In the genomic region with DNA sequence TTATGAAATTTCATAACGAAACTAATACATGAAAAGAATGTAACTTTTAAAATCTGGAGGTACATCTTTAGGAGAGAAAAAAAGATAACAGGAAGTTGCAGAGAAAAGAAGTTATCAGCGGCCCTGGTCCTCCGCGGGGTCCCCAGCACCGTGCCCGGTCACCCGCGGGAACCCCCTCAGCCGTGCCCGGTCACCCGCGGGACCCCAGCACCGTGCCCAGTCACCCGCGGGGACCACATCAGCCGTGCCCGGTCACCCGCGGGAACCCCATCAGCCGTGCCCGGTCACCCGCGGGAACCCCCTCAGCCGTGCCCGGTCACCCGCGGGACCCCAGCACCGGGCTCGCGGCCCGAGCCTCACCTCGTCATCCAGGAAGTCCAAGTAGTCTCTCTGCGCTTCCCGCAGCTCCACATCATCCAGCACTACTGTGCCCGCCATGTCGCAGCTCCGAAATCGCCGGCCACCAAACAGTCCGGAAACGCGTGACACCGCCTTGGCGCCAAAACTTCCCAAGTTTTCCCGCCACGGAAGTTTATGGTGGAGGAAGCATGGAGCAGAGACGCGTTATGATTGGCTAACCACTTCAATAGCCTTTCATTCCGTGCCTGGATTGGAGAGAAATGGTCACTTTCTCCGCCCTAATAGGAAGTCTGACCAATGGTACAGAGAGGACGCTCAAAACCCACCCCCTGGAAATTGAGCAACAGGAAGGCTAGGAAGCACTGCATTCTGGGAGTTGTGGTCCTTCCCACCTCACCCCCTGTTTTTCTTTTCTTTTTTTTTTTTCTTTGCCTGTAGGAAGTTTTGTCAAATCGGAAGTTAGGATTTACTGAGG, we compare ENCODE assay signal across 8 mouse cellular contexts. TPM values are rescaled to one million over a fixed set of nuclear protein-coding genes. Genes with fewer than 3 reads are reported as not detected.
DNase-seq lines count a peak whose midpoint lies in the region; ATAC-seq lines count a peak whose summit lies in the region.

A gene (minus strand): TSS at position 542 of the 835 bp plus-strand sequence.

- H3K9ac ChIP-seq in hindbrain, embryonic 15.5 days: peak within 1 kb of the TSS; percentile 28; the same call in 1 of the 2 replicates

- DNase-seq in T-cell, adult 2 months (ENCODE audit: low spot score): peak; percentile 85
- peak; percentile 73 to 84 for DNase-seq in cerebellum, postnatal 36 days
- DNase-seq in frontal cortex, postnatal 36 days (ENCODE audit: low spot score in 2 of 2): peak; percentile 81 to 94
- DNase-seq in left cerebral cortex, adult 11 months (ENCODE audit: low spot score): peak; percentile 94
- peak; percentile 91 to 92 for DNase-seq in lung, postnatal 4 days
- DNase-seq in retina, postnatal 7 days (ENCODE audit: low read depth, low spot score): peak; percentile 89
- DNase-seq in urinary bladder, adult 2 months (ENCODE audit: low spot score): peak; percentile 56

- no peak within 1 kb of the TSS for H3K27ac ChIP-seq in hindbrain, embryonic 15.5 days (replicated peaks)

- no peaks in the 10 kb centered on the region for H3K9me3 ChIP-seq in hindbrain, embryonic 15.5 days

- peak within 1 kb of the TSS; percentile 98 for H3K4me2 ChIP-seq in hindbrain, embryonic 15.5 days

- no peaks in the 10 kb centered on the region for H3K27me3 ChIP-seq in hindbrain, embryonic 15.5 days

- H3K4me3 ChIP-seq in hindbrain, embryonic 15.5 days: peak within 1 kb of the TSS; percentile 62

- WGBS in hindbrain, embryonic 15.5 days: under 1% methylated on average over 52 of the region's 52 CpGs

- H3K4me1 ChIP-seq in hindbrain, embryonic 15.5 days (replicated peaks): peaks cover 7% of the 10 kb centered on the region; the same call in 1 of the 2 replicates

- no peaks in the 10 kb centered on the region for H3K36me3 ChIP-seq in hindbrain, embryonic 15.5 days

- peak; percentile 100 for ATAC-seq in hindbrain, embryonic 15.5 days (ENCODE audit: low FRiP score, low read depth)

RNA-seq across cellular contexts. Expression of the gene that starts here (rescaled TPM):
- polyA plus RNA-seq in hindbrain, embryonic 15.5 days (2015; fragmentation: Nextera tagmentation; extraction: Ambion mirVana): 25.9 and 29.2 TPM in 2 replicates
- polyA plus RNA-seq in urinary bladder, adult 2 months (2012; rRNA removed): 8.1 and 9.2 TPM in 2 replicates
